Mouse (Mus musculus) kidney, adult 11 months (tissue): ENCODE results near the gene Myh7b.
"Not testable (repeated sequence)": the region's sequence is repeated elsewhere in the genome, so short reads cannot be mapped to it uniquely, and the experiment has no call there.

Experiments used
- DNase-seq: peaks from one replicate; pipeline ENCODE4 v3.0.0; 2022

The Myh7b gene

DNA sequence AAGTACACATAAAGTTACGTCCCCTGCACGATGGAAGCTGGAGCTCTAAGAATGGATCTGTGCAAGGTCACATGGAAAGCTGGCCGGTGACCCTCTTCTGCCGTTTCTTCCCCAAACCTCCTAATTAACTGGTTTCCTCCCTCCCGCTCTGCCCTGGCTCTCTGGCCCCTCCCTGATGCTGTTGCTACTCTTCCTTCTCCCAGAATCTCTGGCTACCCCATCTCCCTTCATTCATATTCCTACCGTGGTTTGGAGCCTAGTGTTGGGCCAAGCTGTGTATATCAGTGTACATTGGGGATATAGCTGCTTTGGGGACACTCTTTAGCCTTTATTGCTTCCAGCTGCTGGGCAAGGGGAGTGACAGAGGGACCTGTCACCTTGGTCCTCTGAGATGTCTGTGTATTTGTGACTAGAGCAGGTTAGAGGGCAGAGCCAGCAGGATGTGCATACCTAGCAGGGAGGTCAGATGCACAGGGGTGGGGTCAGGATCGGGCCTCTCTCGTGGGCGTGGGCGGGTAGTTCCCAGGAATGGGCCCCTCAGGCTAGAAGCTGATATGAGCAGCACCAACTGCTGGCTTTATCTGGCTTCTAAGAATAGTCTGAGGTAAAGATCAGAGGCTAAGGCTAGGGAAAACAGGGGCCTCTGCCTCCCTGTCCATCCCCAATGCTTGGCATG, 6.3 kb upstream of the Myh7b start:
- DNase-seq, result no peak

DNA sequence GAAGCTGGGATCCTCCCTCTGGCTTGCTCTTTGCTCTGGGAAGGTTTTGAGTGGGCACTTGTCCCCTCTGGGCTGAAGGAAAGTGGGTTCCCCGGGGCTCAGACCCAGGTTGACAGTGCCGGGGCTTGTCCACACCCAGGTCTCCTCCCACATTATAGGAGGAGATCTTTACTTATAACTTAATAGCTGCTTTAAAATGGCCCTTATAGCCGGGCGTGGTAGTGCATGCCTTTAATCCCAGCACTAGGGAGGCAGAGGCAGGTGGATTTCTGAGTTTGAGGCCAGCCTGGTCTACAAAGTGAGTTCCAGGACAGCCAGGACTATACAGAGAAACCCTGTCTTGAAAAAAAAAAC, 5.8 kb upstream of the Myh7b start:
- DNase-seq, result not testable (repeated sequence)

DNA sequence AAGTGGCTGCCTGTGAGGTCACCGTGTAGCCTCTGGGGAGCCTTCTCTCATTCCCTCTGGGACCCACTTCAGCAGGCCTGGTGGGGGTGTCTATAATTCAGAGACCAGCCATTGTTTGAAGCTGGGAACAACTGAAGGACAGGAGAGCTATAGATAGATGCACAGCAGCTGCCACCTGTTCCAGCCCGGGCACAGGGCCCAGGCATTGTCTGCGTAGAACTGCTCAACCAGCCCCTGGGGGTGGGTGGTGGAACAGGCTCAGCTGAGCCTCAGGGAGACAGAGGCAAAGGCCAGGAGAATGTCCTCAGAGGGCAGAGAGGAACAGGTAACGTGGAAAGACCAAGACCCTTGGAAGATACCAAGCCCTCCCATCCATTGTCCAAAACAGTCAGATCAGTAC, 4.7 kb upstream of the Myh7b start:
- no peak for DNase-seq

- no peak for DNase-seq
Observed at GRCm38 (mm10) chr2:155611834-155612550, 980 bp downstream of the Myh7b start.

- peak; percentile 42 for DNase-seq
Observed at GRCm38 (mm10) chr2:155613326-155613755, 2.3 kb downstream of the Myh7b start.

GRCm38 (mm10) chr2:155613953-155614352, 2.9 kb downstream of the Myh7b start:
- DNase-seq, result no peak

- no peak for DNase-seq
Observed at GRCm38 (mm10) chr2:155616971-155617370, 6.0 kb downstream of the Myh7b start.

DNA sequence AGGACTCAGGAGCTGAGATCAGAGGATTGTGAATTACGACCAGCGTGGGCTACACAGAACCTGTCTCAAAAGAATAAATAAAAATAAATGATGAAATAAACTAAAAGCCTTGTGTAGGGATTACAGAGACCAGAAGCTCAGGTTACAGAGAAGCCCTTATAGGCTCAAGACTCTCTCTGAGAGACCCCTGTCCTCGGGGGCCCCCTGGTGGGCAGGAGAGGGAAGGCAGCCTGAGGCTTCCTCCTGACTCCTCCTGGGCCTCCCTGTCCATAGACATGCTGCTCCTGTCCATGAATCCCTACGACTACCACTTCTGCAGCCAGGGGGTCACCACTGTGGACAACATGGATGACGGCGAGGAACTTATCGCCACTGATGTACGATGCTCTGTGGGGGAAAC, 8.8 kb downstream of the Myh7b start:
- DNase-seq, result peak; percentile 78

DNA sequence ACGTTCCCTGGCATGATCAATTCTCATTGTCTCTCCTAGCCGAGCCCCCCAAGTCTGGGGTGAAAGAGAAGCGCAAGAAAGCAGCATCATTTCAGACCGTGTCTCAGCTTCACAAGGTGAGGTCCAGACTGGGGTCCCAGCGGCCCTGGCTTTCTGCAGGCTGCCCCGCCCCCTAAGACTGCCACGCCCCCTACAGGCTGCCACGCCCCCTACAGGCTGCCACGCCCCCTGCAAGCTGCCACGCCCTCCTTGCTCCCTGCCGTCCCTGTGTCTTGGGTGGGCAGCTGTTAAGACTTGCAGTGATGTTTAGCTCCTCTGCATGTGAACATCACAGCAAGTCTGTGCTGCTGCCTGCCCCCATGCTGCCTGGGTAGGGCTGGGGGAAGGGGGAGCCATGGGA, 11.6 kb downstream of the Myh7b start:
- DNase-seq, result no peak

DNA sequence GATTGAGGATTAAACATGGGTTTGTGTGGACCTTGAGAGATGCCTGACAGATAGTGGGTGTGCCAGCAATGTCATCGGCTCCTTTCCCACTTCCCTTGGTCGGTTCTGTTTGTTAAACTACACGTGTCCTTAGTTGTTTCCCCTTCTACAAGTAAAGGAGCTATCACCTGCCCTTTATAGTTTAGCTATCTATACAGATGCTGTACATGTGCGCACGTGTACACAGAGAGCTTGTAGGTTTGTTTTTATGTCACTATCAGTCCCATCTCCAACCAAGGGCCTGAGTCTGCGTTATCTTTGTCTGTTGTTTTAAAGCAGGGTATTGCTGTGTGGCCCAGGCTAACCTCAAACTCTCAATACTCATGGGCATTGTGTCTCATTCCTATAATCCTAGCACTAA, 13.0 kb downstream of the Myh7b start:
- no peak for DNase-seq

- no peak for DNase-seq
Observed at GRCm38 (mm10) chr2:155624730-155625129, 13.7 kb downstream of the Myh7b start.

DNA sequence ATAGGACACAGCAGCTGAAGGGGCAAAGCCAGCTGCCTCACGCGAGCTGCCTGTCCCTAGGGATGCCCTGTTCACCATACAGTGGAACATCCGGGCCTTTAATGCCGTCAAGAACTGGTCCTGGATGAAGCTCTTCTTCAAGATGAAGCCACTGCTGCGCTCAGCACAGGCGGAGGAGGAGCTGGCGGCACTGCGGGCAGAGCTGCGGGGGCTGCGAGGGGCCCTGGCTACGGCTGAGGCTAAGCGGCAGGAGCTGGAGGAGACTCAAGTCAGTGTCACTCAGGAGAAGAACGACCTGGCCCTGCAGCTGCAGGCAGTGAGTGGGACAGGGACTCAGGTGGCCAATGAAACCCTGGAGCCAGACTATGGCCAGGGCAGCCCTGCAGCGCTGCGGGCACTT, 15.3 kb downstream of the Myh7b start:
- DNase-seq, result no peak

DNA sequence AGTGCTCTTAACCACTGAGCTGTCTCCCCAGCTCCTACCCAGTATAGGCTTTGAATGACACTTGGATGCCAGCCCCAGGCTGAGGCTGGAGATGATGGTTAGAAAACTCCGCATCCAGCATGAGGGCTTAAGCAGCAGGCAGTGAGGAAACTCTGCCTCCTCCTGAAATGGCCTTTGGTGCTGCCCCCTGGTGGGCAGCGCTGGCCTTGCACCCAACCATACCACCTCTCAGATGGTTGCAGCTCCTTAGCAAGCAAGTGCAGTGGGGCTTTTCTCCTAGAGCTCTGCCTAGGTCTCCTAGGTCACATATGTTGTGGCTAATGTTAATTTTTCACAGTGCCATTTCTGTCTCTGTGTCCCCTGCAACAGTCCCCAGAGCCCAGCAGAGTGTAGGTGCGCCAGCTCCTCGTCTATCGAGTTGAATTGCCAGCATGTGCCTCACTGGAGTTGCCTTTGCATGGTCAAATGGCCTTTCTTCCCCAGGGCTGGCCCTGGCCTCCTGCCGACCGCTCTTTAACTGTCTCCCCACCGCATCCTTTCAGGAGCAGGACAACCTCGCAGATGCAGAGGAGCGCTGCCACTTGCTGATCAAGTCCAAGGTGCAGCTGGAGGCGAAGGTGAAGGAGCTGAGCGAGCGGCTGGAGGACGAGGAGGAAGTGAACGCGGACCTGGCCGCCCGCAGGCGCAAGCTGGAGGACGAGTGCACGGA, 16.2 kb downstream of the Myh7b start:
- DNase-seq, result peak; percentile 48

DNA sequence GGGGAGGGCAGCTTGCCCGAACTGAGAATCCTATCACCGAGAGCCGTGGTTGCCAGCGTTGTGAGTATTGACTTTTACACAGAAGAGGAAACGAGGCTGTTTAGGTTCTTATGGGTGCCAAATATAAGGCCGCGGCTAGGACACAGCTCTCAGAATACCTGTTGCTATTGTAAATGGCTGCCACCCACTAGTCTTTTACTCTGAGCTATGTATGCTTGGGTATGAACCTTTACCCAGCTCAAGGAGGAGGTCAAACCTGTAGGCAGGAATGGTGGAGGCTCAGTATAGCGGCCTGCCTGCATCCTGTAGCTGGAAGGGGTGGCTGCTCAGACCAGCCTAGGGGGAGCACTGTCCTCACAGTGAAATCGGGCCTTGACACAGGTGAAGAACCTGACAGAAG, 17.1 kb downstream of the Myh7b start:
- no peak for DNase-seq

DNA sequence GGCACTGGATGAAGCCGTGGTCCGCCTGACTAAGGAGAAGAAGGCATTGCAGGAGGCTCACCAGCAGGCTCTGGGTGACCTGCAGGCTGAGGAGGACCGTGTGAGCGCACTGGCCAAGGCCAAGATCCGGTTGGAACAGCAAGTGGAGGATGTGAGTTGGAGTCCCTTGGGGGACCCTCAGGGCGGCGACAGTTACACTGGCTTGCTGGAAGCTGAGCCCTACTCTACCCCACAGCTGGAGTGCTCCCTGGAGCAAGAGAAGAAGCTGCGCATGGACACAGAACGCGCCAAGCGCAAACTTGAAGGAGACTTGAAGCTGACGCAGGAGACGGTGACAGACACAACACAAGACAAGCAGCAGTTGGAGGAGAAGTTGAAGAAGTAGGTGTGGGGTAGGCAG, 17.5 kb downstream of the Myh7b start:
- no peak for DNase-seq

- DNase-seq, result no peak
Observed at GRCm38 (mm10) chr2:155629231-155629661, 18.2 kb downstream of the Myh7b start.

DNA sequence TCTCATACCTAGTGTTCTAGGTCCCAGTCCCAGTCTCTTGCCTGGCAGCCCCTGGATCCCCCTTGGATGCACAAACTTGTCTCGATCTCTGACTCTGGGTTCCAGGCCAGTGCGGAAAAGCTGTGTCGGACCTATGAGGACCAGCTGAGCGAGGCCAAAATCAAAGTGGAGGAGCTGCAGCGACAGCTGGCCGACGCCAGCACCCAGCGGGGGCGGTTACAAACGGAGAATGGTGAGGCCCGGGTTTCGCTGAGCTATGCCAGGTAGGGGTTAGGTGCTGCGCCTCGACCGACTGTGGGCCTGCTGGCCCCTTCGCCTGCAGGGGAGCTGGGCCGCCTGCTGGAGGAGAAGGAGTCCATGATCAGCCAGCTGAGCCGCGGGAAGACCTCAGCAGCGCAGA, 19.1 kb downstream of the Myh7b start:
- DNase-seq, result no peak

DNA sequence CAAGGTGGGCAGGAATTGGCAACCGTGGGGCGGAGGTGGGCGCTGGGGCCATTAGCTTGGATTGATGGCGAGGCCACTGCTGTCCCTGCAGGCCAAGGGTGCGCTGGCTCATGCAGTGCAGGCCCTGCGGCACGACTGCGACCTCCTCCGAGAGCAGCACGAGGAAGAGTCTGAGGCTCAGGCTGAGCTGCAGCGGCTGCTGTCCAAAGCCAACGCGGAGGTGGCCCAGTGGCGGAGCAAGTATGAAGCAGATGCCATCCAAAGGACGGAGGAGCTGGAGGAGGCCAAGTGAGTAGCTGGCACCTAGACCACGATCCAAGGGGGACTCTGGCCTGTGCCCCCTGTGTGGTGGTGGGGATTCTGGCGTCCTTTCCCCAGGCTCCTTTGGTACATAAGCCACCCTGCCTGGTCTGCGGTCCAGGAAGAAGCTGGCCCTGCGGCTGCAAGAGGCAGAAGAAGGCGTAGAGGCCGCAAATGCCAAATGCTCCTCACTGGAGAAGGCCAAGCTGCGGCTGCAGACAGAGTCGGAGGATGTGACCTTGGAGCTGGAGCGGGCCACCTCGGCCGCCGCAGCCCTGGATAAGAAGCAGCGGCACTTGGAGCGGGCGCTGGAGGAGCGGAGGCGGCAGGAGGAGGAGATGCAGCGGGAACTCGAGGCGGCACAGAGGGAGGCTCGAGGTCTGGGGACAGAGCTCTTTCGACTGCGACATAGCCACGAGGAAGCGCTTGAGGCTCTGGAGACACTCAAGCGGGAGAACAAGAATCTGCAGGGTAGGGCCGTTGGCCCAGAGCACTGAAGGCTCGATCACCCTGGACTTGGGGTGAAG, 19.8 kb downstream of the Myh7b start:
- no peak for DNase-seq

- no peak for DNase-seq
Observed at GRCm38 (mm10) chr2:155632138-155632936, 21.3 kb downstream of the Myh7b start.

- DNase-seq, result no peak
Observed at GRCm38 (mm10) chr2:155633121-155633520, 22.1 kb downstream of the Myh7b start.

- no peak for DNase-seq
Observed at GRCm38 (mm10) chr2:155633731-155634130, 22.7 kb downstream of the Myh7b start.

GRCm38 (mm10) chr2:155634562-155634961, 23.6 kb downstream of the Myh7b start:
- DNase-seq, result no peak
